12 mouse cellular contexts compared by ENCODE assay signal in the genomic region with DNA sequence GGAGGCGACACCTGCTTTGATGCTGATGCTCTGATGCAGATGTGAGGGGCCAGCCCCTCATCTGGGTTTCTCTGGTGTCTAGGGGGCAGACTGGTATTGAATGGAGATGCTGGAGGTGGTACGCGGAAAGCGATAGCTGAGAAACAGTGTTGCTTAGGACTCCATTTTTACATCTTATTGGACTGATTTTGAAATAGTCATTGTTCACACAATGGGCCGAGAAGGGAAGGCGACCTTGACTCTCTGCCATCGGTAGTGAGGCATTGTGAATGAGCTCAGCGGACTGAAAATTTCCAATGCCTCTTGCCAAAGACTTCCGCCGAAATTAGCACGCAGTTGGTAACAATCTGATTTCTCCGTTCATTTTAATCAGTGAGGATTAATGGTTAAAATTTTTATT.
DNase-seq lines count a peak whose midpoint lies in the region; ATAC-seq and TF ChIP-seq lines count a peak whose summit lies in the region.
"Had no signal": no experiment of that assay in that cellular context is flagged by ENCODE, and none has a peak within 500 bp of the region (broad histone marks: within the 10 kb centered on the region; RNA-seq: fewer than 3 reads in every experiment).

No protein-coding gene starts in this region.

- H3K4me2 ChIP-seq in lung, embryonic 14.5 days = no peak overlapping the region
- H3K4me2 ChIP-seq in neural tube, embryonic 13.5 days = peak overlapping the region; percentile 40
- H3K4me2 ChIP-seq: liver, embryonic 13.5 days had no signal

- 0 out of 2 replicates have a peak, but pooled peaks cover 6% of the 10 kb centered on the region for H3K27me3 ChIP-seq in lung, embryonic 14.5 days (ENCODE audit: insufficient read depth, low read length)
- peaks cover 2% of the 10 kb centered on the region; the same call in 1 of the 2 replicates for H3K27me3 ChIP-seq in neural tube, embryonic 13.5 days
- H3K27me3 ChIP-seq: liver, embryonic 13.5 days had no signal

- no peaks in the 10 kb centered on the region for H3K4me1 ChIP-seq in lung, embryonic 14.5 days (ENCODE audit: insufficient read depth)
- H3K4me1 ChIP-seq in neural tube, embryonic 13.5 days (replicated peaks) = peaks cover 30% of the 10 kb centered on the region
- H3K4me1 ChIP-seq: liver, embryonic 13.5 days had no signal

- no peak overlapping the region for H3K27ac ChIP-seq in lung, embryonic 14.5 days (ENCODE audit: low read depth)
- no peak overlapping the region for H3K27ac ChIP-seq in neural tube, embryonic 13.5 days (replicated peaks)
- H3K27ac ChIP-seq: liver, embryonic 13.5 days had no signal

- H3K4me3 ChIP-seq in lung, embryonic 14.5 days (ENCODE audit: low read depth, low read length) = no peak overlapping the region
- no peak overlapping the region for H3K4me3 ChIP-seq in neural tube, embryonic 13.5 days
- H3K4me3 ChIP-seq: liver, embryonic 13.5 days had no signal

- no peak for ATAC-seq in lung, embryonic 14.5 days (ENCODE audit: insufficient read depth)
- peak; percentile 47; the same call in 1 of the 2 replicates for ATAC-seq in neural tube, embryonic 13.5 days (ENCODE audit: low read depth)
- no peak for ATAC-seq in cerebellum, adult (ENCODE audit: insufficient number of reproducible peaks, low FRiP score, low TSS enrichment)
- ATAC-seq: intestine, embryonic 16.5 days had no signal

- peak; percentile 37 for DNase-seq in cerebellum, postnatal 14 days
- DNase-seq in cerebellum, adult 11-12 months = no peak
- peak; percentile 16 for DNase-seq in lung, embryonic 14.5 days
- DNase-seq in lung, postnatal 25 days (ENCODE audit: low spot score) = no peak
- DNase-seq in heart, postnatal 14 days = peak; percentile 39 to 48
- DNase-seq in urinary bladder, postnatal 4 days (ENCODE audit: low spot score in 2 of 2) = no peak
- DNase-seq: gastrocnemius, postnatal 14 days; layer of hippocampus, postnatal 36 days; liver, embryonic 13.5 days had no signal

- no peaks in the 10 kb centered on the region for H3K36me3 ChIP-seq in lung, embryonic 14.5 days (ENCODE audit: insufficient read depth)
- no peaks in the 10 kb centered on the region for H3K36me3 ChIP-seq in neural tube, embryonic 13.5 days
- H3K36me3 ChIP-seq: liver, embryonic 13.5 days had no signal

- no peak overlapping the region for H3K9ac ChIP-seq in lung, embryonic 14.5 days
- H3K9ac ChIP-seq in neural tube, embryonic 13.5 days = peak overlapping the region; percentile 38; the same call in 1 of the 2 replicates
- H3K9ac ChIP-seq: liver, embryonic 13.5 days had no signal

- WGBS in lung, embryonic 14.5 days = 82% methylated on average over 12 of the region's 12 CpGs
- WGBS in neural tube, embryonic 13.5 days = 42% methylated on average over 12 of the region's 12 CpGs

- TF ChIP-seq CTCF in lung, embryonic 14.5 days (IDR thresholded peaks at IDR 0.05; ENCODE audit: low read depth) = no peak

- intact Hi-C loops in heart, postnatal 14 days (cut with DNase I) = no loop called here

- H3K9me3 ChIP-seq in lung, embryonic 14.5 days (ENCODE audit: low read depth, low read length) = no peaks in the 10 kb centered on the region
- no peaks in the 10 kb centered on the region for H3K9me3 ChIP-seq in neural tube, embryonic 13.5 days
- H3K9me3 ChIP-seq: liver, embryonic 13.5 days had no signal

Comparison
In these comparisons a context has a peak if more than half of its experiments do, and no peak if none do; other contexts are left out.
1. DNase-seq: peak in cerebellum, postnatal 14 days (2 of 2), lung, embryonic 14.5 days (single experiment) and heart, postnatal 14 days (2 of 2); none in cerebellum, adult 11-12 months (single experiment), lung, postnatal 25 days (single experiment) and urinary bladder, postnatal 4 days (0 of 2).